Mouse (Mus musculus) testis, adult 2 months (tissue): ENCODE measurements around the gene Shb.

ENCODE experiments used
- CTCF ChIP-seq: fragments of 200-500 bp; IDR thresholded peaks from 2 replicates; pipeline ENCODE4 v1.5.1; 2012; ENCODE audit warnings: low read depth, mild to moderate bottlenecking, inconsistent platforms, low read length, moderate library complexity; ENCODE audit not compliant: control insufficient read depth, insufficient read depth, insufficient replicate concordance
- POLR2A ChIP-seq: fragments of 200-500 bp; IDR thresholded peaks from 2 replicates; pipeline ENCODE4 v1.6.1; 2012; ENCODE audit warnings: low read depth, mild to moderate bottlenecking, inconsistent platforms, low read length, moderate library complexity; ENCODE audit not compliant: control insufficient read depth

DNA sequence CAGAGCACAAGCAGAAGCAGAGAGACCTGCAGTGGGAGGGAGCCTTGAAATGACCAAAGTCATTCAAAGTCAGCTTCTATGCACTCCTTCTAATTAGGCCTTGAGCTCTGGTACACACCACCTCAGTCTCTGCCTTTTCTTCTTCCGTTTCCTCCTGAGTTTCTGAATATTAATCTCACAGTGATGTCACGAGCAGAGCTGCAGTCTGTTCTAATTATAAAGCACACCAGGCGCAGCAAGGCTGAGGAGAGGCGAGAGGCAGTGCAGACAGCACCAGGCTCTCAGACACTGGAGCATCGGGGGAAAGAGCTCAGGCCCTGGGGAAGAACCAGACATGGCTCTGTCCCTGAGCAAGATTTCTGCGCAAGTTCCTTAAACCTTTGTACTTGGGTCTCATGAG is 23.8 kb downstream of the Shb start:
- TF ChIP-seq POLR2A (no peak), CTCF (no peak)
